Mouse (Mus musculus) MEL (cell line): ENCODE data around the gene Hoxc9. TPM values are rescaled to one million over a fixed set of nuclear protein-coding genes. Genes with fewer than 3 reads are reported as not detected.

Source experiments
- DNase-seq: peaks from one replicate; pipeline ENCODE4 v3.0.0; 2011; ENCODE audit warnings: low read depth, low spot score
- H3K27ac ChIP-seq: 2 replicates; pipeline ENCODE4 v1.5.1; 2012; ENCODE audit warnings: low read depth, mild to moderate bottlenecking, control low read depth, low read length, moderate library complexity; ENCODE audit not compliant: control insufficient read depth
- H3K27me3 ChIP-seq, 2 experiments: fragments of 150-350 bp in 1 of 2; sonication (generic) in 1 of 2; 2 replicates each; pipeline ENCODE4 v1.6.1; 2012; ENCODE audit warnings: low read length in 2 of 2, mild to moderate bottlenecking in 2 of 2, improper control_type of control experiment in 1 of 2, moderate library complexity in 1 of 2; ENCODE audit not compliant: insufficient read depth in 2 of 2, control insufficient read depth in 1 of 2
- H3K36me3 ChIP-seq, 2 experiments: 2 replicates each; pipeline ENCODE4 v1.6.1; 2012 to 2014; ENCODE audit warnings: low read length in 2 of 2, improper control_type of control experiment in 1 of 2, inconsistent platforms in 1 of 2, mild to moderate bottlenecking in 1 of 2; ENCODE audit not compliant: insufficient read depth in 2 of 2, control insufficient read depth in 1 of 2
- H3K4me1 ChIP-seq, 2 experiments: fragments of 150-350 bp in 1 of 2; sonication (generic) in 1 of 2; 2 replicates each; pipeline ENCODE4 v1.6.1; 2012; ENCODE audit warnings: low read length in 2 of 2, improper control_type of control experiment in 1 of 2, mild to moderate bottlenecking in 1 of 2; ENCODE audit not compliant: insufficient read depth in 2 of 2, control insufficient read depth in 1 of 2
- H3K4me3 ChIP-seq, 2 experiments: fragments of 150-350 bp in 1 of 2; sonication (generic) in 1 of 2; 2 replicates each; pipeline ENCODE4 v1.5.1; 2012; ENCODE audit warnings: low read depth in 2 of 2, low read length in 2 of 2, mild to moderate bottlenecking in 2 of 2, moderate library complexity in 2 of 2, control low read depth in 1 of 2, improper control_type of control experiment in 1 of 2; ENCODE audit not compliant: control insufficient read depth in 1 of 2, insufficient read depth in 1 of 2
- H3K79me2 ChIP-seq: 2 replicates; pipeline ENCODE4 v1.6.1; 2012; ENCODE audit warnings: mild to moderate bottlenecking, low read length, moderate library complexity; ENCODE audit not compliant: control insufficient read depth, poor library complexity, insufficient read depth
- H3K9ac ChIP-seq: 2 replicates; pipeline ENCODE4 v1.6.1; 2012; ENCODE audit warnings: low read depth, mild to moderate bottlenecking, control low read depth, low read length, moderate library complexity; ENCODE audit not compliant: control insufficient read depth, poor library complexity, severe bottlenecking
- H3K9me3 ChIP-seq: fragments of 150-350 bp; sonication (generic); replicated peaks from 2 replicates; pipeline ENCODE4 v1.6.1; 2012; ENCODE audit warnings: mild to moderate bottlenecking, low read length, improper control_type of control experiment, moderate library complexity; ENCODE audit not compliant: insufficient read depth
- BHLHE40 ChIP-seq: IDR thresholded peaks from 2 replicates; pipeline ENCODE4 v1.6.1; 2012; ENCODE audit warnings: low read depth, mild to moderate bottlenecking, inconsistent platforms, low read length, improper control_type of control experiment, borderline replicate concordance
- CHD1 ChIP-seq: IDR thresholded peaks from 2 replicates; pipeline ENCODE4 v1.6.1; 2012; ENCODE audit warnings: low read depth, mild to moderate bottlenecking, inconsistent platforms, low read length, improper control_type of control experiment
- CTCF ChIP-seq, 3 experiments: IDR thresholded peaks in 2 of 3; conservative IDR thresholded peaks in 1 of 3; 2 replicates each; pipeline ENCODE4 v1.5.1; 2011 to 2012; ENCODE audit warnings: low read length in 3 of 3, low read depth in 2 of 3, mild to moderate bottlenecking in 2 of 3, improper control_type of control experiment in 1 of 3, inconsistent platforms in 1 of 3, mixed read lengths in 1 of 3, moderate library complexity in 1 of 3; ENCODE audit not compliant: control insufficient read depth in 1 of 3, insufficient read depth in 1 of 3, poor library complexity in 1 of 3, severe bottlenecking in 1 of 3
- E2F4 ChIP-seq: IDR thresholded peaks from 2 replicates; pipeline ENCODE4 v1.6.1; 2011; ENCODE audit warnings: low read depth, low read length, improper control_type of control experiment, borderline replicate concordance
- ELF1 ChIP-seq: IDR thresholded peaks from 2 replicates; pipeline ENCODE4 v1.6.1; 2014; ENCODE audit warnings: low read depth, mild to moderate bottlenecking, inconsistent platforms, low read length, improper control_type of control experiment, moderate library complexity
- EP300 ChIP-seq, 2 experiments: IDR thresholded peaks; 2 replicates each; pipeline ENCODE4 v1.6.1; 2011; ENCODE audit warnings: improper control_type of control experiment in 2 of 2, low read length in 2 of 2, low read depth in 1 of 2, mild to moderate bottlenecking in 1 of 2
- GABPA ChIP-seq: IDR thresholded peaks from 2 replicates; pipeline ENCODE4 v1.6.1; 2012; ENCODE audit warnings: low read depth, mild to moderate bottlenecking, inconsistent platforms, low read length, improper control_type of control experiment, moderate library complexity
- GATA1 ChIP-seq: IDR thresholded peaks from 2 replicates; pipeline ENCODE4 v1.6.1; 2011; ENCODE audit warnings: low read depth, low read length, improper control_type of control experiment
- HCFC1 ChIP-seq: IDR thresholded peaks from 2 replicates; pipeline ENCODE4 v1.6.1; 2012; ENCODE audit warnings: low read depth, mild to moderate bottlenecking, inconsistent platforms, low read length, improper control_type of control experiment, moderate library complexity
- JUND ChIP-seq: IDR thresholded peaks from 2 replicates; pipeline ENCODE4 v1.6.1; 2011; ENCODE audit warnings: low read depth, mild to moderate bottlenecking, improper control_type of control experiment, low read length
- KAT2A ChIP-seq: conservative IDR thresholded peaks from 2 replicates; pipeline ENCODE4 v1.6.1; 2012; ENCODE audit warnings: low read depth, low read length, improper control_type of control experiment, inconsistent platforms
- MAFK ChIP-seq: IDR thresholded peaks from 2 replicates; pipeline ENCODE4 v1.6.1; 2011; ENCODE audit warnings: low read depth, mild to moderate bottlenecking, low read length, improper control_type of control experiment, borderline replicate concordance
- MAX ChIP-seq: IDR thresholded peaks from 2 replicates; pipeline ENCODE4 v1.6.1; 2011; ENCODE audit warnings: low read length, improper control_type of control experiment
- MAZ ChIP-seq: IDR thresholded peaks from 2 replicates; pipeline ENCODE4 v1.6.1; 2012; ENCODE audit warnings: low read depth, mild to moderate bottlenecking, inconsistent platforms, low read length, improper control_type of control experiment
- MEF2A ChIP-seq: IDR thresholded peaks from 2 replicates; pipeline ENCODE4 v1.6.1; 2014; ENCODE audit warnings: low read depth, mild to moderate bottlenecking, inconsistent platforms, low read length, improper control_type of control experiment; ENCODE audit not compliant: poor library complexity, insufficient replicate concordance, severe bottlenecking; ENCODE audit errors: extremely low read depth
- MXI1 ChIP-seq: IDR thresholded peaks from 2 replicates; pipeline ENCODE4 v1.6.1; 2011; ENCODE audit warnings: mild to moderate bottlenecking, low read depth, low read length, improper control_type of control experiment
- MYB ChIP-seq: IDR thresholded peaks from 2 replicates; pipeline ENCODE4 v1.6.1; 2011; ENCODE audit warnings: mild to moderate bottlenecking, low read depth, low read length, improper control_type of control experiment
- MYC ChIP-seq: IDR thresholded peaks from 2 replicates; pipeline ENCODE4 v1.6.1; 2011; ENCODE audit warnings: low read depth, mild to moderate bottlenecking, low read length, improper control_type of control experiment, moderate library complexity
- NELFE ChIP-seq: IDR thresholded peaks from 2 replicates; pipeline ENCODE4 v1.6.1; 2011; ENCODE audit warnings: low read depth, low read length, improper control_type of control experiment
- NRF1 ChIP-seq: IDR thresholded peaks from 2 replicates; pipeline ENCODE4 v1.6.1; 2014; ENCODE audit warnings: low read depth, mild to moderate bottlenecking, inconsistent platforms, low read length, improper control_type of control experiment, moderate library complexity; ENCODE audit not compliant: poor library complexity, insufficient read depth, severe bottlenecking
- POLR2A ChIP-seq, 2 experiments: IDR thresholded peaks; 2 replicates each; pipeline ENCODE4 v1.6.1; 2011 to 2012; ENCODE audit warnings: low read length in 2 of 2, mild to moderate bottlenecking in 2 of 2, control low read depth in 1 of 2, improper control_type of control experiment in 1 of 2, low read depth in 1 of 2, moderate library complexity in 1 of 2; ENCODE audit not compliant: control insufficient read depth in 1 of 2, insufficient read depth in 1 of 2, poor library complexity in 1 of 2
- POLR2AphosphoS2 ChIP-seq: IDR thresholded peaks from 2 replicates; pipeline ENCODE4 v1.6.1; 2011; ENCODE audit warnings: low read length, improper control_type of control experiment
- POLR2AphosphoS5 ChIP-seq: IDR thresholded peaks from 2 replicates; pipeline ENCODE4 v1.6.1; 2012; ENCODE audit warnings: low read depth, borderline replicate concordance, mild to moderate bottlenecking, inconsistent platforms, low read length, moderate library complexity, mixed read lengths
- RAD21 ChIP-seq: IDR thresholded peaks from 2 replicates; pipeline ENCODE4 v1.6.1; 2011; ENCODE audit warnings: mild to moderate bottlenecking, low read depth, low read length, improper control_type of control experiment
- RCOR1 ChIP-seq: IDR thresholded peaks from 2 replicates; pipeline ENCODE4 v1.6.1; 2012; ENCODE audit warnings: low read depth, mild to moderate bottlenecking, inconsistent platforms, low read length, improper control_type of control experiment
- SIN3A ChIP-seq: IDR thresholded peaks from 2 replicates; pipeline ENCODE4 v1.6.1; 2012; ENCODE audit warnings: low read length, improper control_type of control experiment, inconsistent platforms
- SMC3 ChIP-seq: IDR thresholded peaks from 2 replicates; pipeline ENCODE4 v1.6.1; 2011; ENCODE audit warnings: low read depth, low read length, improper control_type of control experiment
- TAL1 ChIP-seq: IDR thresholded peaks from 2 replicates; pipeline ENCODE4 v1.6.1; 2012; ENCODE audit warnings: mild to moderate bottlenecking, inconsistent platforms, low read length, moderate library complexity, mixed read lengths
- TBP ChIP-seq: IDR thresholded peaks from 2 replicates; pipeline ENCODE4 v1.8.0; 2011; ENCODE audit warnings: low read depth, low read length, improper control_type of control experiment
- TCF12 ChIP-seq: IDR thresholded peaks from 2 replicates; pipeline ENCODE4 v1.6.1; 2014; ENCODE audit warnings: low read depth, mild to moderate bottlenecking, inconsistent platforms, low read length, improper control_type of control experiment, moderate library complexity
- UBTF ChIP-seq: IDR thresholded peaks from 2 replicates; pipeline ENCODE4 v1.6.1; 2012; ENCODE audit warnings: low read depth, mild to moderate bottlenecking, inconsistent platforms, low read length, improper control_type of control experiment, moderate library complexity, borderline replicate concordance; ENCODE audit not compliant: insufficient read depth
- USF1 ChIP-seq: IDR thresholded peaks from 2 replicates; pipeline ENCODE4 v1.6.1; 2014; ENCODE audit warnings: low read depth, mild to moderate bottlenecking, inconsistent platforms, low read length, improper control_type of control experiment, moderate library complexity
- USF2 ChIP-seq, 2 experiments: IDR thresholded peaks; 2 replicates each; pipeline ENCODE4 v1.6.1; 2011 to 2012; ENCODE audit warnings: improper control_type of control experiment in 2 of 2, low read length in 2 of 2, borderline replicate concordance in 1 of 2, inconsistent platforms in 1 of 2, low read depth in 1 of 2, mild to moderate bottlenecking in 1 of 2; ENCODE audit not compliant: insufficient read depth in 1 of 2
- ZC3H11A ChIP-seq: IDR thresholded peaks from 2 replicates; pipeline ENCODE4 v1.6.1; 2012; ENCODE audit warnings: low read depth, mild to moderate bottlenecking, inconsistent platforms, low read length, improper control_type of control experiment
- ZKSCAN1 ChIP-seq: IDR thresholded peaks from 2 replicates; pipeline ENCODE4 v1.6.1; 2012; ENCODE audit warnings: low read depth, mild to moderate bottlenecking, inconsistent platforms, low read length, improper control_type of control experiment, moderate library complexity
- ZNF384 ChIP-seq: IDR thresholded peaks from 2 replicates; pipeline ENCODE4 v1.6.1; 2012; ENCODE audit warnings: low read depth, mild to moderate bottlenecking, inconsistent platforms, low read length, improper control_type of control experiment
- polyA plus RNA-seq, 2 experiments: library from polyadenylated mRNA; stranded (reverse) in 1 of 2; unstranded in 1 of 2; fragments of >175 nt in 1 of 2; fragments of >200 nt in 1 of 2; gene quantifications; 2 replicates each; pipeline versions ENCODE4 v1.2.1 to v1.2.4; 2012; ENCODE audit warnings: low replicate concordance in 2 of 2, low read depth in 1 of 2; ENCODE audit not compliant: insufficient read length in 2 of 2, insufficient read depth in 1 of 2, missing spikeins in 1 of 2
- total RNA-seq: library from RNA; depleted of rRNA; stranded (reverse); fragments of 300-350 nt; gene quantifications from 2 replicates; pipeline ENCODE4 v1.2.3, GENCODE M21; 2012

Gene Hoxc9
- total and polyA plus RNA-seq, 3 experiments, result 4.1 to 400 (median 9.5) TPM

DNA sequence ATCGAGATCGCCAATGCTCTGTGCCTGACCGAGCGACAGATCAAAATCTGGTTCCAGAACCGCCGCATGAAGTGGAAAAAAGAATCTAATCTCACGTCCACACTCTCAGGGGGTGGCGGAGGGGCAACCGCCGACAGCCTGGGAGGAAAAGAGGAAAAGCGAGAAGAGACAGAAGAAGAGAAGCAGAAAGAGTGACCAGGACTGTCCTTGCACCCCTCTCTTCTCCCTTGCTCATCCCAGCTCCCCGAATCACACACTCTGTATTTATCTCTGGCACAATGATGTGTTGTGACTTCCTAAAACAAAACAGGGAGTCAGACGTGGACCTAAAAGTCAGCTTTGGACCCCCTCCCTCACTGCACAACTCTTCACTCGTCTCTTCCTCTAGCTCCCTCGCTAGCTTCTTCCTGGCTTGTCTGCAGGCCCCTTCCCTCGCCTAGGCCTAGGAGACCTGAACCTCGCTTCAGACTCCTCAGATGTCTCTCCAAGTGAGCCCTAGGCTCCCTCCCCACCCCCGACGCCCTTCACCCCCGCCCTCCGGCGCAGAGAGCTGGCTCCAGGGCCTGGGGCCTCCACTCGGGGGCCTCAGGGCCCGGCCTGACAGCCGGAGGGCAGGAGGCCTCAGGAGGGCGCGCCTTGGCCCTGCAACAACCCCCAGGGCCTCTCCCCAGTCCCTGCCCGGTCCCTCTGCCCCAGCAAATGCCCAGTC is 34.8 kb downstream of the Hoxc9 start:
- peaks cover 8% of the 10 kb centered on the region; the same call in 1 of the 2 replicates for H3K79me2 ChIP-seq
- peak; percentile 58 for DNase-seq
- H3K4me3 ChIP-seq, result peak overlapping the region; percentile 52 to 62
- no peaks in the 10 kb centered on the region for H3K9me3 ChIP-seq
- peaks cover 9 to 17% of the 10 kb centered on the region in 2 experiments; a peak in 3 of 4 replicates for H3K4me1 ChIP-seq
- H3K27me3 ChIP-seq, result no peaks in the 10 kb centered on the region
- H3K9ac ChIP-seq, result peak overlapping the region; percentile 91
- H3K36me3 ChIP-seq, result peaks cover 0 to 14% of the 10 kb centered on the region in 2 experiments; a peak in 2 of 4 replicates
- peak overlapping the region; percentile 72 for H3K27ac ChIP-seq
- TF ChIP-seq JUND (no peak), SMC3 (no peak), MAX (no peak), MYC (no peak), POLR2A (IDR thresholded peaks at IDR 0.05; ENCODE audit: control insufficient read depth in 1 of 2, insufficient read depth in 1 of 2, low read depth in 1 of 2, low read length in 2 of 2, poor library complexity in 1 of 2) (0 out of 4 replicates have a peak, but pooled peaks of 1 of the 2 experiments have one; percentile 40), CTCF (IDR thresholded peaks at IDR 0.05 in 2 of 3, conservative IDR thresholded peaks at IDR 0.05 in 1 of 3; ENCODE audit: control insufficient read depth in 1 of 3, insufficient read depth in 1 of 3, low read depth in 2 of 3, low read length in 3 of 3, poor library complexity in 1 of 3, severe bottlenecking in 1 of 3) (0 out of 6 replicates have a peak, but pooled peaks of 1 of the 3 experiments have one; percentile 9), MAFK (no peak), RAD21 (no peak), UBTF (no peak), SIN3A (no peak), TAL1 (peak; percentile 22; the same call in 1 of the 2 replicates), MEF2A (no peak), MYB (no peak), POLR2AphosphoS2 (no peak), TBP (peak; percentile 26; the same call in 1 of the 2 replicates), ZC3H11A (no peak), E2F4 (no peak), USF1 (no peak), TCF12 (no peak), MAZ (no peak), USF2 (IDR thresholded peaks at IDR 0.05; ENCODE audit: borderline replicate concordance in 1 of 2, insufficient read depth in 1 of 2, low read depth in 1 of 2, low read length in 2 of 2) (no peak), KAT2A (no peak), BHLHE40 (no peak), HCFC1 (no peak; the same call in 1 of the 2 replicates), ELF1 (no peak), GABPA (no peak), EP300 (IDR thresholded peaks at IDR 0.05; ENCODE audit: low read depth in 1 of 2, low read length in 2 of 2) (0 out of 4 replicates have a peak, but pooled peaks of 1 of the 2 experiments have one; percentile 53), NELFE (no peak), RCOR1 (no peak), POLR2AphosphoS5 (no peak), ZKSCAN1 (no peak), ZNF384 (no peak), GATA1 (no peak), MXI1 (peak; percentile 31; the same call in 1 of the 2 replicates), NRF1 (no peak), CHD1 (no peak)
